Mouse (Mus musculus) MEL (cell line): ENCODE data around the gene Tm2d3.

ENCODE experiments used
- BHLHE40 ChIP-seq: IDR thresholded peaks from 2 replicates; pipeline ENCODE4 v1.6.1; 2012; ENCODE audit warnings: low read depth, mild to moderate bottlenecking, inconsistent platforms, low read length, improper control_type of control experiment, borderline replicate concordance
- CTCF ChIP-seq, 3 experiments: IDR thresholded peaks in 2 of 3; conservative IDR thresholded peaks in 1 of 3; 2 replicates each; pipeline ENCODE4 v1.5.1; 2011 to 2012; ENCODE audit warnings: low read length in 3 of 3, low read depth in 2 of 3, mild to moderate bottlenecking in 2 of 3, improper control_type of control experiment in 1 of 3, inconsistent platforms in 1 of 3, mixed read lengths in 1 of 3, moderate library complexity in 1 of 3; ENCODE audit not compliant: control insufficient read depth in 1 of 3, insufficient read depth in 1 of 3, poor library complexity in 1 of 3, severe bottlenecking in 1 of 3
- EP300 ChIP-seq, 2 experiments: IDR thresholded peaks; 2 replicates each; pipeline ENCODE4 v1.6.1; 2011; ENCODE audit warnings: improper control_type of control experiment in 2 of 2, low read length in 2 of 2, low read depth in 1 of 2, mild to moderate bottlenecking in 1 of 2
- GATA1 ChIP-seq: IDR thresholded peaks from 2 replicates; pipeline ENCODE4 v1.6.1; 2011; ENCODE audit warnings: low read depth, low read length, improper control_type of control experiment
- HCFC1 ChIP-seq: IDR thresholded peaks from 2 replicates; pipeline ENCODE4 v1.6.1; 2012; ENCODE audit warnings: low read depth, mild to moderate bottlenecking, inconsistent platforms, low read length, improper control_type of control experiment, moderate library complexity
- MAFK ChIP-seq: IDR thresholded peaks from 2 replicates; pipeline ENCODE4 v1.6.1; 2011; ENCODE audit warnings: low read depth, mild to moderate bottlenecking, low read length, improper control_type of control experiment, borderline replicate concordance
- MEF2A ChIP-seq: IDR thresholded peaks from 2 replicates; pipeline ENCODE4 v1.6.1; 2014; ENCODE audit warnings: low read depth, mild to moderate bottlenecking, inconsistent platforms, low read length, improper control_type of control experiment; ENCODE audit not compliant: poor library complexity, insufficient replicate concordance, severe bottlenecking; ENCODE audit errors: extremely low read depth
- NELFE ChIP-seq: IDR thresholded peaks from 2 replicates; pipeline ENCODE4 v1.6.1; 2011; ENCODE audit warnings: low read depth, low read length, improper control_type of control experiment
- POLR2A ChIP-seq, 2 experiments: IDR thresholded peaks; 2 replicates each; pipeline ENCODE4 v1.6.1; 2011 to 2012; ENCODE audit warnings: low read length in 2 of 2, mild to moderate bottlenecking in 2 of 2, control low read depth in 1 of 2, improper control_type of control experiment in 1 of 2, low read depth in 1 of 2, moderate library complexity in 1 of 2; ENCODE audit not compliant: control insufficient read depth in 1 of 2, insufficient read depth in 1 of 2, poor library complexity in 1 of 2
- SIN3A ChIP-seq: IDR thresholded peaks from 2 replicates; pipeline ENCODE4 v1.6.1; 2012; ENCODE audit warnings: low read length, improper control_type of control experiment, inconsistent platforms
- TCF12 ChIP-seq: IDR thresholded peaks from 2 replicates; pipeline ENCODE4 v1.6.1; 2014; ENCODE audit warnings: low read depth, mild to moderate bottlenecking, inconsistent platforms, low read length, improper control_type of control experiment, moderate library complexity
- UBTF ChIP-seq: IDR thresholded peaks from 2 replicates; pipeline ENCODE4 v1.6.1; 2012; ENCODE audit warnings: low read depth, mild to moderate bottlenecking, inconsistent platforms, low read length, improper control_type of control experiment, moderate library complexity, borderline replicate concordance; ENCODE audit not compliant: insufficient read depth
- USF2 ChIP-seq, 2 experiments: IDR thresholded peaks; 2 replicates each; pipeline ENCODE4 v1.6.1; 2011 to 2012; ENCODE audit warnings: improper control_type of control experiment in 2 of 2, low read length in 2 of 2, borderline replicate concordance in 1 of 2, inconsistent platforms in 1 of 2, low read depth in 1 of 2, mild to moderate bottlenecking in 1 of 2; ENCODE audit not compliant: insufficient read depth in 1 of 2
- ZMIZ1 ChIP-seq: IDR thresholded peaks from 2 replicates; pipeline ENCODE4 v1.6.1; 2012; ENCODE audit warnings: low read depth, mild to moderate bottlenecking, inconsistent platforms, low read length, improper control_type of control experiment, moderate library complexity

DNA sequence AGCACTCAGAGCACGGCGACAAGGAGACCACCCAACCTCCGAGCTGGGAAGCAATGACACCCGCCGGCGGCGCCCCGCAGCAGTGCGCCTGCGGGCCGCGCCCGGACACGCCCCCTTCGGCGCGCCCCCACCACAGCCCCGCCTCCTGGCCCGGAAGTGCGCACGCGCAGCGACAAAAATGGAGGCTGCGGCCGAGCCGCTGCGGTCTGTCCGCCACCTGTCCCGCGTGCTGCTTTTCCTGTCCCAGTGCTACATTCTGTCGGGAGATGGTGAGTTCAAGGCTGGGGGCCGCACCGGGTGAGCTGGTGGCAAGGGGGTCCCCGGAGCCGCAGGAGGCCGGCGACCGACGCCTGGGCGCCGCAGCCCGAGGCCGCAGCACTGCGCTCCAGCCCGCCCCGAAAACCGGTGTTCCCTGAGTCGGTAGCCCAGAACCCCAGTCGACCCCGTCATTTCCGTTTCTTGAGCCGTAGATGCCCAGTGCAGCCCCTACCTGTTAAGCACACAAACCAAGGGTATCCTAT is 2.4 kb downstream of the Tm2d3 start:
- no peak for TF ChIP-seq UBTF
- no peak for TF ChIP-seq CTCF (IDR thresholded peaks at IDR 0.05 in 2 of 3, conservative IDR thresholded peaks at IDR 0.05 in 1 of 3; ENCODE audit: control insufficient read depth in 1 of 3, insufficient read depth in 1 of 3, low read depth in 2 of 3, low read length in 3 of 3, poor library complexity in 1 of 3, severe bottlenecking in 1 of 3)
- TF ChIP-seq SIN3A, result peak; percentile 18
- no peak for TF ChIP-seq GATA1
- TF ChIP-seq MEF2A, result no peak
- no peak for TF ChIP-seq EP300 (IDR thresholded peaks at IDR 0.05; ENCODE audit: low read depth in 1 of 2, low read length in 2 of 2)
- no peak for TF ChIP-seq BHLHE40
- TF ChIP-seq TCF12, result no peak
- peak; percentile 82 for TF ChIP-seq NELFE
- TF ChIP-seq ZMIZ1, result peak; percentile 51
- TF ChIP-seq POLR2A (IDR thresholded peaks at IDR 0.05; ENCODE audit: control insufficient read depth in 1 of 2, insufficient read depth in 1 of 2, low read depth in 1 of 2, low read length in 2 of 2, poor library complexity in 1 of 2), result peak; percentile 82 to 90; a peak in 3 of 4 replicates
- TF ChIP-seq HCFC1, result peak; percentile 66
- TF ChIP-seq USF2 (IDR thresholded peaks at IDR 0.05; ENCODE audit: borderline replicate concordance in 1 of 2, insufficient read depth in 1 of 2, low read depth in 1 of 2, low read length in 2 of 2), result no peak
- no peak for TF ChIP-seq MAFK
